Mouse (Mus musculus): ENCODE measurements around the gene Myh7b.
A peak's percentile ranks its signal among the peaks of the same experiment; 100 is the strongest.

Myh7b gene

GRCm38 (mm10) chr2:155610978-155611377 lies at the start of gene Myh7b:
Gene Myh7b, plus strand, starts transcription at chr2:155611212.
- no peak for DNase-seq

GRCm38 (mm10) chr2:155562209-155562608 lies 48.8 kb upstream of the Myh7b start:
- DNase-seq, result no peak

- DNase-seq, result no peak
Measured at GRCm38 (mm10) chr2:155562934-155563333, 48.1 kb upstream of the Myh7b start.

GRCm38 (mm10) chr2:155567751-155568150 lies 43.3 kb upstream of the Myh7b start:
- no peak for DNase-seq

GRCm38 (mm10) chr2:155569223-155569807 lies 41.7 kb upstream of the Myh7b start:
- DNase-seq, result no peak

GRCm38 (mm10) chr2:155573001-155573400 lies 38.0 kb upstream of the Myh7b start:
- no peak for DNase-seq

- no peak for DNase-seq
Measured at GRCm38 (mm10) chr2:155573996-155574395, 37.0 kb upstream of the Myh7b start.

GRCm38 (mm10) chr2:155574700-155575099 lies 36.3 kb upstream of the Myh7b start:
- DNase-seq, result no peak

- no peak for DNase-seq
Measured at GRCm38 (mm10) chr2:155576656-155577055, 34.4 kb upstream of the Myh7b start.

- DNase-seq, result no peak
Measured at GRCm38 (mm10) chr2:155580331-155580730, 30.7 kb upstream of the Myh7b start.

GRCm38 (mm10) chr2:155582384-155582995 lies 28.5 kb upstream of the Myh7b start:
- no peak for DNase-seq

GRCm38 (mm10) chr2:155582996-155583395 lies 28.0 kb upstream of the Myh7b start:
- no peak for DNase-seq

GRCm38 (mm10) chr2:155583927-155584530 lies 27.0 kb upstream of the Myh7b start:
- peak; percentile 25 to 36 for DNase-seq

- no peak for DNase-seq
Measured at GRCm38 (mm10) chr2:155585082-155585481, 25.9 kb upstream of the Myh7b start.

GRCm38 (mm10) chr2:155585486-155585885 lies 25.5 kb upstream of the Myh7b start:
- no peak for DNase-seq

GRCm38 (mm10) chr2:155588136-155588535 lies 22.9 kb upstream of the Myh7b start:
- no peak for DNase-seq

- DNase-seq, result no peak
Measured at GRCm38 (mm10) chr2:155589521-155589920, 21.5 kb upstream of the Myh7b start.

GRCm38 (mm10) chr2:155590876-155591275 lies 20.1 kb upstream of the Myh7b start:
- no peak for DNase-seq

GRCm38 (mm10) chr2:155591676-155592075 lies 19.3 kb upstream of the Myh7b start:
- DNase-seq, result no peak

GRCm38 (mm10) chr2:155592137-155592853 lies 18.7 kb upstream of the Myh7b start, which contains the start of gene Gss:
Gene Gss, minus strand, starts transcription at chr2:155592810.
- DNase-seq, result peak; percentile 94 to 97

GRCm38 (mm10) chr2:155592854-155593283 lies 18.1 kb upstream of the Myh7b start:
- no peak for DNase-seq

- no peak for DNase-seq
Measured at GRCm38 (mm10) chr2:155595516-155595915, 15.5 kb upstream of the Myh7b start.

- DNase-seq, result no peak
Measured at GRCm38 (mm10) chr2:155603707-155604106, 7.3 kb upstream of the Myh7b start.
